Mouse (Mus musculus): ENCODE data around the gene Htr2a. TPM values are rescaled to one million over a fixed set of nuclear protein-coding genes. Genes with fewer than 3 reads are reported as not detected.

The Htr2a gene
- 6.0 and 6.4 TPM in 2 replicates for polyA plus RNA-seq (2021; fragmentation: Nextera tagmentation)
- long read RNA-seq, experiment 1, full-length matches to known transcripts = 21 of 28 reads
- long read RNA-seq, experiment 1, partial matches to known transcripts = 0 of 28 reads
- long read RNA-seq, experiment 1, other reads (novel, unspliced or antisense) = 7 of 28 reads
- long read RNA-seq, experiment 2, full-length matches to known transcripts = 3 of 16 reads
- long read RNA-seq, experiment 2, partial matches to known transcripts = 0 of 16 reads
- long read RNA-seq, experiment 2, other reads (novel, unspliced or antisense) = 13 of 16 reads

DNA sequence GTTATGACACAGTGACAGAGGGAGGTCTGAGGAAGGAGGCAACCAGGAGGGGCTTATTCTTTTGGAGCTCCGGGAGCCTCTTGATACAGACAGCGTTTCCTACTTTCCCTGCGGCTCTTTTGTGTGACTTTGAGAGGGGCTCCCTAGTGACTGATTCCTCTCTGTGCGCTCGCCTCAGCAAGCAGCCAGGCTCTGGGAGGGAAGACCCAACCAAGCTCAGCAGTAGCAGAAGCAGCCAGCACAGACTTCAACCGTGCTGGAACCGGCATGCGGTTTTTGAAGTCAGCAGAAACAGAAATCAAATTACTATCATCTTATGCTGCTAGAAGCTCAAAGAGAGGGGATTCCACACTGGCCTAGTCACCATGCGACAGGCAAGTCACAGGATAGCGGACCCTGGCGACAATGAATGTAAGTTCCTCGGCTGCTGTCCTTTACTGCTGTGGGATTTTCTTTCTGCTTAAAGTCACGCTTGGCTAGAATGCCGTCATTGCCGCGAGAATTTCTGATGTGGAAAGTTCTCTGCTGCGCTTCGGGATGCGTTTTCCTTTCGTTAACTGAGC is at the start of gene Htr2a:
Htr2a (plus strand) TSS at position 22 of the 563 bp plus-strand sequence.

GRCm38 (mm10) chr14:74732079-74732783 is 91.6 kb downstream of the Htr2a start, which contains the start of gene Esd:
Esd (plus strand) TSS chr14:74732297.

Other genes starting within 250 kb of the Htr2a start
- 213 and 264 TPM in 2 replicates for gene Esd, start 91.5 kb downstream of the Htr2a start, polyA plus RNA-seq (2021; fragmentation: Nextera tagmentation)